Mouse (Mus musculus): ENCODE data around the gene Eif5. TPM values are rescaled to one million over a fixed set of nuclear protein-coding genes. Genes with fewer than 3 reads are reported as not detected.

Eif5 gene
- total and polyA plus RNA-seq, 3 experiments = 39.4 to 170 (median 160) TPM

DNA sequence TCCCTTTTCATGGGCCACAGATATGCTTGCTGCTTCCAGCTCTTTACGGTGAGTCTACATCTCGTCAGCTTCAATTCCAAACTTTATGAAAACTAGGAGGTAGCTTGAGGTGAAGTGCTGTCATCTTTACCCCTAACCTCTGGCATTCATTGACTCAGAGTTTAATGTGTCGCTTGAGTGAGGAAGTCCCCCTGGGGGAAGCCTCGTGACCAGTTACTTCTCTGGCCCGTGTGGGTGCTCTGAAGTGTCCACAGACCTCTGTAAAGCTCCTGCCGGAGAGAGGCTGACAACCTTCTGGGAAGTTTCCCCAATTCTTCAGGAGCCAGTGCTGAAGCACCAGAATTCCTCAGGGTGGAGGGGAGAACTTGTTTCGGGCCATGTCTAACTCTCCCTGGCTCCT lies 34.6 kb downstream of the Eif5 start:
- no peak overlapping the region for H3K9ac ChIP-seq (ENCODE audit: low read depth, low read length)
- H3K36me3 ChIP-seq (ENCODE audit: control insufficient read depth, insufficient read depth, low read length) = peaks cover 4% of the 10 kb centered on the region; the same call in 1 of the 2 replicates
- no peaks in the 10 kb centered on the region for H3K27me3 ChIP-seq (ENCODE audit: control insufficient read depth, insufficient read depth, low read length)
- H3K27ac ChIP-seq = no peak overlapping the region
- WGBS = 75% methylated on average over 7 of the region's 7 CpGs
- H3K79me2 ChIP-seq (replicated peaks; ENCODE audit: control insufficient read depth, insufficient read depth, low read length) = no peaks in the 10 kb centered on the region
- TF ChIP-seq POLR2A (IDR thresholded peaks at IDR 0.05; ENCODE audit: insufficient read depth, low read depth, low read length) (no peak), CTCF (IDR thresholded peaks at IDR 0.05) (no peak), EP300 (IDR thresholded peaks at IDR 0.05; ENCODE audit: insufficient read depth, low read depth, low read length) (no peak)
- no peak for DNase-seq
- intact Hi-C loops (cut with DNase I) = no loop called here
- H3K4me1 ChIP-seq (ENCODE audit: control insufficient read depth, insufficient read depth, low read length) = peaks cover 3% of the 10 kb centered on the region
- no peak overlapping the region for H3K4me3 ChIP-seq

GRCm38 (mm10) chr12:111573315-111573714 lies 35.5 kb downstream of the Eif5 start:
- Histone ChIP-seq H3K27ac (no peak overlapping the region), H3K4me1 (ENCODE audit: control insufficient read depth, insufficient read depth, low read length) (peaks cover 5% of the 10 kb centered on the region), H3K9ac (ENCODE audit: low read depth, low read length) (no peak overlapping the region), H3K36me3 (ENCODE audit: control insufficient read depth, insufficient read depth, low read length) (peaks cover 4% of the 10 kb centered on the region; the same call in 1 of the 2 replicates), H3K27me3 (ENCODE audit: control insufficient read depth, insufficient read depth, low read length) (no peaks in the 10 kb centered on the region), H3K79me2 (replicated peaks; ENCODE audit: control insufficient read depth, insufficient read depth, low read length) (peaks cover 1% of the 10 kb centered on the region; the same call in 1 of the 2 replicates), H3K4me3 (no peak overlapping the region)
- intact Hi-C loops (cut with DNase I) = no loop called here
- 61% methylated on average over 6 of the region's 6 CpGs for WGBS
- no peak for TF ChIP-seq CTCF (IDR thresholded peaks at IDR 0.05)
- no peak for DNase-seq

- peak; percentile 97 to 98 for DNase-seq
Measured at GRCm38 (mm10) chr12:111574074-111574886, 36.5 kb downstream of the Eif5 start, which contains the start of gene Mark3. TSS of gene Mark3 (plus strand) at chr12:111574523.

GRCm38 (mm10) chr12:111574887-111575838 lies 37.3 kb downstream of the Eif5 start:
- peak; percentile 65 for DNase-seq
- Histone ChIP-seq H3K27me3 (ENCODE audit: control insufficient read depth, insufficient read depth, low read length) (no peaks in the 10 kb centered on the region), H3K9ac (ENCODE audit: low read depth, low read length) (peak overlapping the region; percentile 95), H3K27ac (peak overlapping the region; percentile 94), H3K36me3 (ENCODE audit: control insufficient read depth, insufficient read depth, low read length) (peaks cover 4% of the 10 kb centered on the region; the same call in 1 of the 2 replicates), H3K4me3 (peak overlapping the region; percentile 91), H3K79me2 (replicated peaks; ENCODE audit: control insufficient read depth, insufficient read depth, low read length) (peaks cover 1% of the 10 kb centered on the region; the same call in 1 of the 2 replicates), H3K4me1 (ENCODE audit: control insufficient read depth, insufficient read depth, low read length) (peaks cover 5% of the 10 kb centered on the region)
- intact Hi-C loops (cut with DNase I) = loop anchor here (2.0 kb wide), 2 partner anchors 16 to 38 kb away; no protein-coding TSS in a partner anchor
- TF ChIP-seq EP300 (IDR thresholded peaks at IDR 0.05; ENCODE audit: insufficient read depth, low read depth, low read length) = 0 out of 2 replicates have a peak, but pooled peaks have one; percentile 17
- no peak for TF ChIP-seq CTCF (IDR thresholded peaks at IDR 0.05)
- WGBS = under 1% methylated on average over 58 of the region's 58 CpGs

More at GRCm38 (mm10) chr12:111574074-111574886, 36.5 kb downstream of the Eif5 start, which contains the start of gene Mark3:
- peaks cover 1% of the 10 kb centered on the region; the same call in 1 of the 2 replicates for H3K79me2 ChIP-seq (replicated peaks; ENCODE audit: control insufficient read depth, insufficient read depth, low read length)
- H3K36me3 ChIP-seq (ENCODE audit: control insufficient read depth, insufficient read depth, low read length) = peaks cover 4% of the 10 kb centered on the region; the same call in 1 of the 2 replicates
- under 1% methylated on average over 67 of the region's 75 CpGs for WGBS
- peaks cover 5% of the 10 kb centered on the region for H3K4me1 ChIP-seq (ENCODE audit: control insufficient read depth, insufficient read depth, low read length)
- H3K9ac ChIP-seq (ENCODE audit: low read depth, low read length) = peak within 1 kb of the TSS; percentile 95
- peak within 1 kb of the TSS; percentile 94 for H3K27ac ChIP-seq
- H3K4me3 ChIP-seq = peak within 1 kb of the TSS; percentile 91
- H3K27me3 ChIP-seq (ENCODE audit: control insufficient read depth, insufficient read depth, low read length) = no peaks in the 10 kb centered on the region
- intact Hi-C loops (cut with DNase I) = loop anchor here (2.0 kb wide), 2 partner anchors 17 to 37 kb away; no protein-coding TSS in a partner anchor
- TF ChIP-seq CTCF (IDR thresholded peaks at IDR 0.05) (peak; percentile 12; the same call in 1 of the 2 replicates), EP300 (IDR thresholded peaks at IDR 0.05; ENCODE audit: insufficient read depth, low read depth, low read length) (no peak), POLR2A (IDR thresholded peaks at IDR 0.05; ENCODE audit: insufficient read depth, low read depth, low read length) (peak; percentile 67)

DNA sequence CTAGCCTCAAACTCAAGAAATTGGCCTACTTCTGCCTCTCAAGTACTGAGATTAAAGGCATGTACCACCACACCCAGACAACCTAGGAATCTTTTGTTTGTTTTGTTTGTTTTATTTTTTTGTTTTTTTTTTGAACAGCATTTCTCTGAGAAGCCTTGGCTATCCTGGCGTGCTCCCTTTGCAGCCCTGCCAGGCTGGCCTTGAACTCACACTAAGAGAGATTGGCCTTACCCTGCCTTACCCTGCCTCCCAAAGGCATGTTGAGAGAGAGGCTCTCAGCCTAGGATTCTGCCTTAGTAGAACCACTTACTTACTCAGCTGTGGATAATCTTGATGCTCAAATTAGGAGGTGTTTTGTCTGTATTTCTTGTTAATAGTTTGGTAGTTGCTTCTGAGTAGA lies 45.2 kb downstream of the Eif5 start:
- H3K27me3 ChIP-seq (ENCODE audit: control insufficient read depth, insufficient read depth, low read length) = no peaks in the 10 kb centered on the region
- peaks cover 6% of the 10 kb centered on the region for H3K4me1 ChIP-seq (ENCODE audit: control insufficient read depth, insufficient read depth, low read length)
- no peak overlapping the region for H3K4me3 ChIP-seq
- no peak overlapping the region for H3K9ac ChIP-seq (ENCODE audit: low read depth, low read length)
- TF ChIP-seq POLR2A (IDR thresholded peaks at IDR 0.05; ENCODE audit: insufficient read depth, low read depth, low read length) = no peak
- TF ChIP-seq EP300 (IDR thresholded peaks at IDR 0.05; ENCODE audit: insufficient read depth, low read depth, low read length) = no peak
- TF ChIP-seq CTCF (IDR thresholded peaks at IDR 0.05) = no peak
- intact Hi-C loops (cut with DNase I) = no loop called here
- no peak overlapping the region for H3K27ac ChIP-seq
- WGBS = 95% methylated on average over 1 of the region's 1 CpGs
- peaks cover 10% of the 10 kb centered on the region for H3K79me2 ChIP-seq (replicated peaks; ENCODE audit: control insufficient read depth, insufficient read depth, low read length)
- H3K36me3 ChIP-seq (ENCODE audit: control insufficient read depth, insufficient read depth, low read length) = peaks cover 6% of the 10 kb centered on the region; the same call in 1 of the 2 replicates
- DNase-seq = no peak
